Mouse (Mus musculus): Measurements from ENCODE around the gene Shisa3. TPM values are rescaled to one million over a fixed set of nuclear protein-coding genes. Genes with fewer than 3 reads are reported as not detected.

Gene Shisa3
- polyA plus RNA-seq, 1 experiment = not detected

DNA sequence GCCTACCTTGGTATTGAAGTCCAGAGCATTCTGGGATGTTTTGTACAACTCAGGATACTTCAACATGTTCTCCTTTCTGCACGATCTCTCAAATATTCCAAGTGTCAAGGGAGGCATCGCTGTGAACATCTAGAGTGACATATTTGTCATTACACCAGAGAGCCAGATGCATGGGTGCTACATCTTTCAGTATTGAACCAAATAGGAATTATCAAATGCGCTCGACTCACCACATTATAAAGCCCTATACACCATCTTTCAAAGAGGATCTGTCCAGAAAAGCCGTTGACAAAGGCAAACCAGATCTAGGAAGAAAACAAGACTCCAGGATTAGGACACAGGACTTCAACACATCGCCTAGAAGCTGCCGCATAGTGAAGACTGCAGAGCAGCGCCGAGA, 52.2 kb downstream of the Shisa3 start:
- no peak overlapping the region for H3K4me3 ChIP-seq (replicated peaks)
- H3K27me3 ChIP-seq (ENCODE audit: control insufficient read depth) = no peaks in the 10 kb centered on the region
- H3K9me3 ChIP-seq (ENCODE audit: control insufficient read depth, low read length) = no peaks in the 10 kb centered on the region
- peaks cover 96% of the 10 kb centered on the region for H3K36me3 ChIP-seq (ENCODE audit: control insufficient read depth)
- TF ChIP-seq TAL1 (IDR thresholded peaks at IDR 0.05; ENCODE audit: low read length) = no peak
- no peak for TF ChIP-seq GATA1 (IDR thresholded peaks at IDR 0.05; ENCODE audit: low read length)
- no peaks in the 10 kb centered on the region for H3K4me1 ChIP-seq (ENCODE audit: control insufficient read depth)

DNA sequence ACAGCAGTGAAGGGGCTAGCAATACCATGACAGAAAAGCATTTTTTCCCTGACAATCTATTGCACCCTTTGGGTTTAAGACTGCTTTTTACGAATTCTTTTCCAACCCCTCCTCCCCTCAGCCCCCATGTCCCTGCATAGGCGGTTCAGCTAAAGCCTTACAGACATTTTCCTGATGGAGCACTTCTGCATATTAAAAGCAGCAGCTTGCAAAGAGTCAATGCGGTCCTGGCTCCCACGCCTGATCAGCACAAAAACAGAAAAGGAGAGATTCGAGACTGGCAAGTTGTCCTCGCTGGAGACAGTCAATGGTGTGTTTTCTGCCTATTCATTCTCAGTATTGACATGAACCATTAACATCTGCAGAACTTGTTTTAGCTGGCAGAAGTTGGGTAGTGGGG, 55.0 kb downstream of the Shisa3 start:
- Histone ChIP-seq H3K9me3 (ENCODE audit: control insufficient read depth, low read length) (no peaks in the 10 kb centered on the region), H3K4me3 (replicated peaks) (no peak overlapping the region), H3K36me3 (ENCODE audit: control insufficient read depth) (peaks cover 93% of the 10 kb centered on the region), H3K4me1 (ENCODE audit: control insufficient read depth) (no peaks in the 10 kb centered on the region), H3K27me3 (ENCODE audit: control insufficient read depth) (no peaks in the 10 kb centered on the region)
- TF ChIP-seq TAL1 (IDR thresholded peaks at IDR 0.05; ENCODE audit: low read length) (no peak), GATA1 (IDR thresholded peaks at IDR 0.05; ENCODE audit: low read length) (no peak)

DNA sequence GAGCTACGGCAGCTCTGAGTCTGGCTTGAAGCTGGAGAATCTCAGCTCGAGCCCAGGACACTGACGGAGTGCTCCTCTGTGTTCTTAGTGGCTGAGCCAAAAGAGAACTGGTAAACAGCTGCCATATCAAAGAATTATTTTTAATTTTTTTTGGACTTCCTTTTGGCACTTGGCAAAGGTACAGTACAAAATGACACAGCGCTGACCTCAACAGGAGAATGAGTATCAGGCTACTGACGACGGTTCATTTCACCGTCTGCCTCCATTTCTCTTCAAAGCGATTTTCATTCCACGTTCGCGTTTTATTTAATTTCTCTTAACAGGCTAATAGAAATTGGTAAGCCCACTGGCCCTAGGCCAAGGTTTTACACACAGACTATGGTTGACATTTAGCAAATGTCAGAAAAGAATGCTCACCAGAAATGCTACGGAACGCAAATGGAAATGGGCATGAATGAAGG, 61.8 kb downstream of the Shisa3 start:
- Histone ChIP-seq H3K4me1 (ENCODE audit: control insufficient read depth) (no peaks in the 10 kb centered on the region), H3K9me3 (ENCODE audit: control insufficient read depth, low read length) (no peaks in the 10 kb centered on the region), H3K4me3 (replicated peaks) (no peak overlapping the region), H3K27me3 (ENCODE audit: control insufficient read depth) (no peaks in the 10 kb centered on the region), H3K36me3 (ENCODE audit: control insufficient read depth) (peaks cover 93% of the 10 kb centered on the region)
- TF ChIP-seq TAL1 (IDR thresholded peaks at IDR 0.05; ENCODE audit: low read length) = no peak
- no peak for TF ChIP-seq GATA1 (IDR thresholded peaks at IDR 0.05; ENCODE audit: low read length)

DNA sequence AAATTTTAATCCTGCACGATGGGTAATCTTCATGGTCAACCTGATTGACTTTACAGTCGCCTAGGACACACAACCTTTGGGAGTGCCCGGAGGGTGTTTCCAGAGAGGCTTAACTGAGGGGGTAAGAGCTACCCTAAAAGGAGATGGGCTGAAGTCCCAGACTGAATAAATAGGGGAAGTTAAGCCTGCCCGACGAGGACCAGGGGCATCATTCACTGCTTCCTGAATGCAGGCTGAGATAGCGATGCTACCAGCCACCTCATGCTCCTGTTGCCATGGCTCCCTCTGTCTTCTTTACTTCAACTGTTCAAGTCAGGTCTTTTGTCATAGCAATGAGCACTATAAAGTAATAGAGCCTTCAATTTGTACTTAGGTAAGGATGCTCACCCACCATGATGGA, 62.5 kb downstream of the Shisa3 start:
- TF ChIP-seq GATA1 (IDR thresholded peaks at IDR 0.05; ENCODE audit: low read length) (no peak), TAL1 (IDR thresholded peaks at IDR 0.05; ENCODE audit: low read length) (no peak)
- Histone ChIP-seq H3K4me1 (ENCODE audit: control insufficient read depth) (no peaks in the 10 kb centered on the region), H3K27me3 (ENCODE audit: control insufficient read depth) (no peaks in the 10 kb centered on the region), H3K36me3 (ENCODE audit: control insufficient read depth) (peaks cover 93% of the 10 kb centered on the region), H3K9me3 (ENCODE audit: control insufficient read depth, low read length) (no peaks in the 10 kb centered on the region), H3K4me3 (replicated peaks) (no peak overlapping the region)

DNA sequence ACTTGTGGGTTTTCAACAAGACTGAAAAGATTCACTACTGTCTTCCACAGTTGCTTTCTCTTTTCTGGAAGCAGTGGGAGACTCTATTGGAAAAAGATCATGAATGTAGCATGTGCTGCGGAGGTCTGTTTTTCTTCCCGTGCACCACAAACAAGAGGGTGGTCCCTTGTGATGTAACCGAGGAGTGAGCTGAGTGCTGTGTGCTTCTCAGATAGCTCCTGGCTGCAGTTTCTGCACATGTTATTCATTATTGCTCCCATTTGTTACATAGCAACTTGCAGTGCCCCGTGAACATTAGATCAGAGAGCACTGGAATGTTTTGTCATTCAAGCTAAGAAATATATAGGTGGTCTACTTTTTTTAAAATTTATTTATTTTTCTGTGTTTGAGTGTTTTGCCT, 65.3 kb downstream of the Shisa3 start:
- no peaks in the 10 kb centered on the region for H3K4me1 ChIP-seq (ENCODE audit: control insufficient read depth)
- H3K9me3 ChIP-seq (ENCODE audit: control insufficient read depth, low read length) = no peaks in the 10 kb centered on the region
- H3K4me3 ChIP-seq (replicated peaks) = no peak overlapping the region
- no peaks in the 10 kb centered on the region for H3K27me3 ChIP-seq (ENCODE audit: control insufficient read depth)
- peaks cover 96% of the 10 kb centered on the region for H3K36me3 ChIP-seq (ENCODE audit: control insufficient read depth)
- TF ChIP-seq GATA1 (IDR thresholded peaks at IDR 0.05; ENCODE audit: low read length) (no peak), TAL1 (IDR thresholded peaks at IDR 0.05; ENCODE audit: low read length) (no peak)

Other genes starting within 250 kb of the Shisa3 start
- under 0.01 TPM in 1 of 2 replicates, not detected in the other for gene Bend4, start 179.6 kb upstream of the Shisa3 start, polyA plus RNA-seq (2012)
- gene Atp8a1, start 239.6 kb downstream of the Shisa3 start, polyA plus RNA-seq (2012) = 0.51 and 0.68 TPM in 2 replicates